Mouse (Mus musculus) kidney, postnatal 10 days (tissue): ENCODE results near the gene Psmd1.
"Not testable (repeated sequence)": the region's sequence is repeated elsewhere in the genome, so short reads cannot be mapped to it uniquely, and the experiment has no call there.

Source experiments
- DNase-seq: peaks from one replicate; pipeline ENCODE4 v3.0.0; 2021; ENCODE audit warnings: mixed read lengths

Gene Psmd1

GRCm38 (mm10) chr1:86064271-86064991, at the start of gene Psmd1:
Gene Psmd1, plus strand, starts transcription at chr1:86064387.
- DNase-seq: peak; percentile 92

GRCm38 (mm10) chr1:86015758-86016157, 48.4 kb upstream of the Psmd1 start:
- not testable (repeated sequence) for DNase-seq

- DNase-seq: no peak
Observed at GRCm38 (mm10) chr1:86016516-86016915, 47.7 kb upstream of the Psmd1 start, which contains the start of gene Spata3. Gene Spata3, plus strand, starts transcription at chr1:86016816.

- DNase-seq: peak; percentile 58
Observed at GRCm38 (mm10) chr1:86018235-86019055, 45.7 kb upstream of the Psmd1 start.

GRCm38 (mm10) chr1:86021365-86021989, 42.7 kb upstream of the Psmd1 start:
- peak; percentile 14 for DNase-seq

GRCm38 (mm10) chr1:86032273-86032987, 31.8 kb upstream of the Psmd1 start:
- no peak for DNase-seq

GRCm38 (mm10) chr1:86038191-86038951, 25.8 kb upstream of the Psmd1 start:
- no peak for DNase-seq

- no peak for DNase-seq
Observed at GRCm38 (mm10) chr1:86040131-86040530, 24.1 kb upstream of the Psmd1 start.

- no peak for DNase-seq
Observed at GRCm38 (mm10) chr1:86040817-86041216, 23.4 kb upstream of the Psmd1 start.

GRCm38 (mm10) chr1:86045056-86045455, 19.1 kb upstream of the Psmd1 start:
- DNase-seq: no peak

GRCm38 (mm10) chr1:86045848-86046805, 18.1 kb upstream of the Psmd1 start, which contains the start of gene 2810459M11Rik:
Gene 2810459M11Rik, plus strand, starts transcription at chr1:86045863.
- DNase-seq: peak; percentile 47

- DNase-seq: no peak
Observed at GRCm38 (mm10) chr1:86046833-86047563, 17.2 kb upstream of the Psmd1 start.

- DNase-seq: no peak
Observed at GRCm38 (mm10) chr1:86048231-86048630, 16.0 kb upstream of the Psmd1 start.

- DNase-seq: no peak
Observed at GRCm38 (mm10) chr1:86048744-86049143, 15.4 kb upstream of the Psmd1 start.

- DNase-seq: no peak
Observed at GRCm38 (mm10) chr1:86053198-86053921, 10.8 kb upstream of the Psmd1 start.

GRCm38 (mm10) chr1:86054943-86055342, 9.2 kb upstream of the Psmd1 start:
- DNase-seq: no peak

GRCm38 (mm10) chr1:86056284-86056683, 7.9 kb upstream of the Psmd1 start:
- no peak for DNase-seq

GRCm38 (mm10) chr1:86058856-86059769, 5.1 kb upstream of the Psmd1 start:
- DNase-seq: peak; percentile 97
